Mouse (Mus musculus) myocyte (in vitro differentiated cells): ENCODE results near the gene Zfp93. TPM values are rescaled to one million over a fixed set of nuclear protein-coding genes. Genes with fewer than 3 reads are reported as not detected.
A peak's percentile ranks its signal among the peaks of the same experiment; 100 is the strongest.

Experiments used
- H3K27me3 ChIP-seq: one replicate; pipeline ENCODE4 v1.6.1; 2011; ENCODE audit not compliant: control insufficient read depth, insufficient read depth, insufficient read length
- H3K36me3 ChIP-seq: one replicate; pipeline ENCODE4 v1.6.1; 2011; ENCODE audit not compliant: control insufficient read depth, insufficient read depth
- H3K4me2 ChIP-seq: one replicate; pipeline ENCODE4 v1.6.1; 2011; ENCODE audit warnings: low read depth, control low read depth
- H3K4me3 ChIP-seq: one replicate; pipeline ENCODE4 v1.5.1; 2011; ENCODE audit warnings: mild to moderate bottlenecking, control low read depth, moderate library complexity
- H3K79me2 ChIP-seq: one replicate; pipeline ENCODE4 v1.6.1; 2011; ENCODE audit not compliant: control insufficient read depth, insufficient read depth
- H3ac ChIP-seq: one replicate; pipeline ENCODE4 v1.6.1; 2011; ENCODE audit not compliant: control insufficient read depth, insufficient read length
- CEBPB ChIP-seq: IDR thresholded peaks from 2 replicates; pipeline ENCODE4 v1.6.1; 2011; ENCODE audit warnings: mild to moderate bottlenecking, moderate library complexity; ENCODE audit not compliant: poor library complexity, insufficient read depth, severe bottlenecking
- E2F4 ChIP-seq: IDR thresholded peaks from one replicate; pipeline ENCODE4 v1.6.1; 2011; ENCODE audit warnings: mild to moderate bottlenecking, control low read depth, moderate library complexity; ENCODE audit not compliant: insufficient read depth
- MAX ChIP-seq: IDR thresholded peaks from one replicate; pipeline ENCODE4 v1.6.1; 2011; ENCODE audit warnings: low read depth, mild to moderate bottlenecking, control low read depth
- MYOD1 ChIP-seq, 3 experiments: IDR thresholded peaks; one replicate each; pipeline ENCODE4 v1.6.1; 2011; ENCODE audit warnings: control low read depth in 2 of 3, low read depth in 2 of 3, mild to moderate bottlenecking in 2 of 3, moderate library complexity in 1 of 3; ENCODE audit not compliant: insufficient read length in 2 of 3, control insufficient read depth in 1 of 3
- MYOG ChIP-seq, 3 experiments: IDR thresholded peaks; one replicate each; pipeline ENCODE4 v1.6.1; 2011; ENCODE audit warnings: control low read depth in 2 of 3, low read depth in 2 of 3, mild to moderate bottlenecking in 2 of 3; ENCODE audit not compliant: insufficient read length in 2 of 3, control insufficient read depth in 1 of 3, insufficient read depth in 1 of 3
- POLR2A ChIP-seq: IDR thresholded peaks from one replicate; pipeline ENCODE4 v1.6.1; 2011; ENCODE audit warnings: low read depth, mild to moderate bottlenecking, control low read depth, moderate library complexity; ENCODE audit not compliant: insufficient read length
- POLR2AphosphoS2 ChIP-seq: IDR thresholded peaks from one replicate; pipeline ENCODE4 v1.6.1; 2011; ENCODE audit warnings: low read depth, control low read depth; ENCODE audit not compliant: insufficient read length
- REST ChIP-seq: IDR thresholded peaks from one replicate; pipeline ENCODE4 v1.6.1; 2011; ENCODE audit warnings: mild to moderate bottlenecking, control low read depth, moderate library complexity; ENCODE audit not compliant: insufficient read depth, insufficient read length
- SRF ChIP-seq: IDR thresholded peaks from one replicate; pipeline ENCODE4 v1.6.1; 2011; ENCODE audit warnings: low read depth; ENCODE audit not compliant: control insufficient read depth, insufficient read length
- TCF12 ChIP-seq: IDR thresholded peaks from one replicate; pipeline ENCODE4 v1.6.1; 2011; ENCODE audit warnings: mild to moderate bottlenecking, control low read depth; ENCODE audit not compliant: poor library complexity, insufficient read depth, severe bottlenecking
- TCF3 ChIP-seq: IDR thresholded peaks from one replicate; pipeline ENCODE4 v1.6.1; 2011; ENCODE audit warnings: low read depth, control low read depth; ENCODE audit not compliant: insufficient read length
- USF1 ChIP-seq: IDR thresholded peaks from one replicate; pipeline ENCODE4 v1.6.1; 2011; ENCODE audit warnings: low read depth, mild to moderate bottlenecking, control low read depth, moderate library complexity
- polyA plus RNA-seq: library from polyadenylated mRNA; unstranded; fragments of >200 nt; fragmentation: generic; extraction: Trizol; gene quantifications from one replicate; pipeline ENCODE4 v1.2.1, GENCODE M21; 2012; ENCODE audit warnings: missing spikeins

Zfp93 gene
- 1.4 TPM for polyA plus RNA-seq

- no peaks in the 10 kb centered on the region for H3K27me3 ChIP-seq
- H3K79me2 ChIP-seq = no peaks in the 10 kb centered on the region
- H3K4me2 ChIP-seq = peak within 1 kb of the TSS; percentile 71
- H3ac ChIP-seq = no peak within 1 kb of the TSS
- peak; percentile 61 for TF ChIP-seq POLR2A
- TF ChIP-seq POLR2AphosphoS2 = peak; percentile 60
- TF ChIP-seq MYOD1 (IDR thresholded peaks at IDR 0.05; ENCODE audit: control insufficient read depth in 1 of 3, insufficient read length in 2 of 3, low read depth in 2 of 3) = no peak
- no peak for TF ChIP-seq CEBPB
- no peak for TF ChIP-seq MAX
- no peak for TF ChIP-seq USF1
- no peak for TF ChIP-seq TCF3
- TF ChIP-seq REST = no peak
- no peak for TF ChIP-seq E2F4
- no peak for TF ChIP-seq SRF
- H3K4me3 ChIP-seq = peak within 1 kb of the TSS; percentile 37
- no peaks in the 10 kb centered on the region for H3K36me3 ChIP-seq
Observed at GRCm38 (mm10) chr7:24270288-24270672, at the start of gene Zfp93. Gene Zfp93, plus strand, starts transcription at chr7:24270420.

- Histone ChIP-seq H3K79me2 (no peaks in the 10 kb centered on the region), H3K4me3 (peak within 1 kb of the TSS; percentile 20)
Observed at GRCm38 (mm10) chr7:24237040-24237791, 33.0 kb upstream of the Zfp93 start, which contains the start of gene Zfp109. Gene Zfp109, minus strand, starts transcription at chr7:24237560.

GRCm38 (mm10) chr7:24253779-24254615 lies 16.2 kb upstream of the Zfp93 start:
- TF ChIP-seq POLR2A (no peak), CEBPB (no peak), USF1 (no peak), E2F4 (no peak), REST (no peak), MAX (no peak), MYOD1 (IDR thresholded peaks at IDR 0.05; ENCODE audit: control insufficient read depth in 1 of 3, insufficient read length in 2 of 3, low read depth in 2 of 3) (no peak), POLR2AphosphoS2 (no peak), TCF12 (no peak), SRF (no peak)
- Histone ChIP-seq H3K4me2 (peak overlapping the region; percentile 63), H3K27me3 (no peaks in the 10 kb centered on the region), H3K4me3 (peak overlapping the region; percentile 19), H3ac (no peak overlapping the region), H3K79me2 (no peaks in the 10 kb centered on the region), H3K36me3 (no peaks in the 10 kb centered on the region)

More at GRCm38 (mm10) chr7:24237040-24237791, 33.0 kb upstream of the Zfp93 start, which contains the start of gene Zfp109:
- H3K36me3 ChIP-seq = no peaks in the 10 kb centered on the region
- TF ChIP-seq MYOG (IDR thresholded peaks at IDR 0.05; ENCODE audit: control insufficient read depth in 1 of 3, insufficient read depth in 1 of 3, insufficient read length in 2 of 3, low read depth in 2 of 3) = no peak
- TF ChIP-seq POLR2A = peak; percentile 41
- no peak for TF ChIP-seq TCF3
- H3K4me2 ChIP-seq = peak within 1 kb of the TSS; percentile 70
- no peak within 1 kb of the TSS for H3ac ChIP-seq
- H3K27me3 ChIP-seq = no peaks in the 10 kb centered on the region

GRCm38 (mm10) chr7:24254633-24255474 lies 15.4 kb upstream of the Zfp93 start, which contains the start of gene Zfp108:
Gene Zfp108, plus strand, starts transcription at chr7:24254794.
- Histone ChIP-seq H3K79me2 (no peaks in the 10 kb centered on the region), H3ac (peak within 1 kb of the TSS; percentile 3), H3K27me3 (no peaks in the 10 kb centered on the region), H3K4me3 (peak within 1 kb of the TSS; percentile 19), H3K4me2 (peak within 1 kb of the TSS; percentile 63), H3K36me3 (no peaks in the 10 kb centered on the region)
- TF ChIP-seq POLR2AphosphoS2 = peak; percentile 37
- peak; percentile 47 for TF ChIP-seq POLR2A
- TF ChIP-seq E2F4 = no peak

GRCm38 (mm10) chr7:24259306-24259999 lies 10.8 kb upstream of the Zfp93 start:
- Histone ChIP-seq H3K4me3 (no peak overlapping the region), H3K27me3 (no peaks in the 10 kb centered on the region), H3ac (no peak overlapping the region), H3K4me2 (no peak overlapping the region), H3K36me3 (no peaks in the 10 kb centered on the region), H3K79me2 (no peaks in the 10 kb centered on the region)
- TF ChIP-seq MYOG (IDR thresholded peaks at IDR 0.05; ENCODE audit: control insufficient read depth in 1 of 3, insufficient read depth in 1 of 3, insufficient read length in 2 of 3, low read depth in 2 of 3) (no peak), CEBPB (no peak), MYOD1 (IDR thresholded peaks at IDR 0.05; ENCODE audit: control insufficient read depth in 1 of 3, insufficient read length in 2 of 3, low read depth in 2 of 3) (no peak), E2F4 (no peak), POLR2AphosphoS2 (no peak), USF1 (no peak), SRF (no peak), MAX (no peak), REST (no peak), POLR2A (no peak), TCF3 (no peak), TCF12 (no peak)
